Mouse (Mus musculus) lung, adult 2 months (tissue): ENCODE measurements around the gene Snrpb.

Source experiments
- CTCF ChIP-seq: fragments of 200-500 bp; IDR thresholded peaks from 2 replicates; pipeline ENCODE4 v1.5.1; 2011; ENCODE audit warnings: mild to moderate bottlenecking, low read length, control low read depth; ENCODE audit not compliant: insufficient read depth
- POLR2A ChIP-seq: fragments of 200-500 bp; IDR thresholded peaks from 2 replicates; pipeline ENCODE4 v1.6.1; 2011; ENCODE audit warnings: low read depth, mild to moderate bottlenecking, control low read depth, low read length, borderline replicate concordance; ENCODE audit errors: extremely low read depth

GRCm38 (mm10) chr2:130158088-130158437, 21.1 kb downstream of the Snrpb start:
- TF ChIP-seq CTCF: no peak
- no peak for TF ChIP-seq POLR2A
